Mouse (Mus musculus): ENCODE data around the gene Txndc11. TPM values are rescaled to one million over a fixed set of nuclear protein-coding genes. Genes with fewer than 3 reads are reported as not detected.

Txndc11 gene
- polyA plus RNA-seq, 1 experiment: 11.6 TPM

GRCm38 (mm10) chr16:11133476-11134347, 738 bp downstream of the Txndc11 start:
- TF ChIP-seq CTCF (IDR thresholded peaks at IDR 0.05; ENCODE audit: control insufficient read depth, insufficient read depth, insufficient replicate concordance, low read depth, low read length) (no peak), POLR2A (IDR thresholded peaks at IDR 0.05; ENCODE audit: control insufficient read depth, low read depth, low read length) (no peak)
- H3K4me1 ChIP-seq (ENCODE audit: control insufficient read depth, insufficient read depth, low read length): no peaks in the 10 kb centered on the region
- H3K36me3 ChIP-seq (ENCODE audit: control insufficient read depth, insufficient read depth, low read length): no peaks in the 10 kb centered on the region
- no peaks in the 10 kb centered on the region for H3K27me3 ChIP-seq (ENCODE audit: control insufficient read depth, insufficient read depth, low read length)
- peak overlapping the region; percentile 64 for H3K27ac ChIP-seq (ENCODE audit: control insufficient read depth, insufficient read depth, low read depth, low read length)
- H3K4me3 ChIP-seq (ENCODE audit: control insufficient read depth, low read depth, low read length): peak overlapping the region; percentile 94

- Histone ChIP-seq H3K4me3 (ENCODE audit: control insufficient read depth, low read depth, low read length) (no peak overlapping the region), H3K4me1 (ENCODE audit: control insufficient read depth, insufficient read depth, low read length) (no peaks in the 10 kb centered on the region), H3K36me3 (ENCODE audit: control insufficient read depth, insufficient read depth, low read length) (no peaks in the 10 kb centered on the region), H3K27me3 (ENCODE audit: control insufficient read depth, insufficient read depth, low read length) (no peaks in the 10 kb centered on the region), H3K27ac (ENCODE audit: control insufficient read depth, insufficient read depth, low read depth, low read length) (no peak overlapping the region)
- TF ChIP-seq CTCF (IDR thresholded peaks at IDR 0.05; ENCODE audit: control insufficient read depth, insufficient read depth, insufficient replicate concordance, low read depth, low read length) (no peak), POLR2A (IDR thresholded peaks at IDR 0.05; ENCODE audit: control insufficient read depth, low read depth, low read length) (no peak)
Measured at GRCm38 (mm10) chr16:11132839-11133238, 1.6 kb downstream of the Txndc11 start.

- TF ChIP-seq POLR2A (IDR thresholded peaks at IDR 0.05; ENCODE audit: control insufficient read depth, low read depth, low read length) (no peak), CTCF (IDR thresholded peaks at IDR 0.05; ENCODE audit: control insufficient read depth, insufficient read depth, insufficient replicate concordance, low read depth, low read length) (no peak)
- H3K27ac ChIP-seq (ENCODE audit: control insufficient read depth, insufficient read depth, low read depth, low read length): no peak overlapping the region
- no peaks in the 10 kb centered on the region for H3K27me3 ChIP-seq (ENCODE audit: control insufficient read depth, insufficient read depth, low read length)
- no peaks in the 10 kb centered on the region for H3K4me1 ChIP-seq (ENCODE audit: control insufficient read depth, insufficient read depth, low read length)
- H3K4me3 ChIP-seq (ENCODE audit: control insufficient read depth, low read depth, low read length): no peak overlapping the region
- H3K36me3 ChIP-seq (ENCODE audit: control insufficient read depth, insufficient read depth, low read length): no peaks in the 10 kb centered on the region; the same call in 1 of the 2 replicates
Measured at GRCm38 (mm10) chr16:11128301-11128700, 6.1 kb downstream of the Txndc11 start.

- no peaks in the 10 kb centered on the region; the same call in 1 of the 2 replicates for H3K36me3 ChIP-seq (ENCODE audit: control insufficient read depth, insufficient read depth, low read length)
Measured at GRCm38 (mm10) chr16:11125371-11125770, 9.1 kb downstream of the Txndc11 start.

GRCm38 (mm10) chr16:11124110-11124509, 10.3 kb downstream of the Txndc11 start:
- Histone ChIP-seq H3K4me3 (ENCODE audit: control insufficient read depth, low read depth, low read length) (no peak overlapping the region), H3K27ac (ENCODE audit: control insufficient read depth, insufficient read depth, low read depth, low read length) (no peak overlapping the region), H3K4me1 (ENCODE audit: control insufficient read depth, insufficient read depth, low read length) (no peaks in the 10 kb centered on the region), H3K36me3 (ENCODE audit: control insufficient read depth, insufficient read depth, low read length) (no peaks in the 10 kb centered on the region; the same call in 1 of the 2 replicates), H3K27me3 (ENCODE audit: control insufficient read depth, insufficient read depth, low read length) (no peaks in the 10 kb centered on the region)
- no peak for TF ChIP-seq CTCF (IDR thresholded peaks at IDR 0.05; ENCODE audit: control insufficient read depth, insufficient read depth, insufficient replicate concordance, low read depth, low read length)

More at GRCm38 (mm10) chr16:11125371-11125770, 9.1 kb downstream of the Txndc11 start:
- Histone ChIP-seq H3K4me1 (ENCODE audit: control insufficient read depth, insufficient read depth, low read length) (no peaks in the 10 kb centered on the region), H3K4me3 (ENCODE audit: control insufficient read depth, low read depth, low read length) (no peak overlapping the region), H3K27ac (ENCODE audit: control insufficient read depth, insufficient read depth, low read depth, low read length) (no peak overlapping the region), H3K27me3 (ENCODE audit: control insufficient read depth, insufficient read depth, low read length) (no peaks in the 10 kb centered on the region)
- TF ChIP-seq CTCF (IDR thresholded peaks at IDR 0.05; ENCODE audit: control insufficient read depth, insufficient read depth, insufficient replicate concordance, low read depth, low read length) (no peak), POLR2A (IDR thresholded peaks at IDR 0.05; ENCODE audit: control insufficient read depth, low read depth, low read length) (no peak)

GRCm38 (mm10) chr16:11122625-11123024, 11.8 kb downstream of the Txndc11 start:
- Histone ChIP-seq H3K4me3 (ENCODE audit: control insufficient read depth, low read depth, low read length) (no peak overlapping the region), H3K27me3 (ENCODE audit: control insufficient read depth, insufficient read depth, low read length) (no peaks in the 10 kb centered on the region), H3K4me1 (ENCODE audit: control insufficient read depth, insufficient read depth, low read length) (no peaks in the 10 kb centered on the region), H3K27ac (ENCODE audit: control insufficient read depth, insufficient read depth, low read depth, low read length) (no peak overlapping the region), H3K36me3 (ENCODE audit: control insufficient read depth, insufficient read depth, low read length) (no peaks in the 10 kb centered on the region; the same call in 1 of the 2 replicates)
- TF ChIP-seq CTCF (IDR thresholded peaks at IDR 0.05; ENCODE audit: control insufficient read depth, insufficient read depth, insufficient replicate concordance, low read depth, low read length): no peak
- TF ChIP-seq POLR2A (IDR thresholded peaks at IDR 0.05; ENCODE audit: control insufficient read depth, low read depth, low read length): no peak

GRCm38 (mm10) chr16:11109198-11109740, 25.2 kb downstream of the Txndc11 start:
- Histone ChIP-seq H3K4me3 (ENCODE audit: control insufficient read depth, low read depth, low read length) (no peak overlapping the region), H3K27me3 (ENCODE audit: control insufficient read depth, insufficient read depth, low read length) (no peaks in the 10 kb centered on the region), H3K4me1 (ENCODE audit: control insufficient read depth, insufficient read depth, low read length) (0 out of 2 replicates have a peak, but pooled peaks cover 2% of the 10 kb centered on the region), H3K36me3 (ENCODE audit: control insufficient read depth, insufficient read depth, low read length) (no peaks in the 10 kb centered on the region), H3K27ac (ENCODE audit: control insufficient read depth, insufficient read depth, low read depth, low read length) (no peak overlapping the region)
- no peak for TF ChIP-seq POLR2A (IDR thresholded peaks at IDR 0.05; ENCODE audit: control insufficient read depth, low read depth, low read length)
- TF ChIP-seq CTCF (IDR thresholded peaks at IDR 0.05; ENCODE audit: control insufficient read depth, insufficient read depth, insufficient replicate concordance, low read depth, low read length): no peak
